Mouse (Mus musculus) E14TG2a.4 (cell line): ENCODE measurements around the gene Grik3.

Experiments used
- CTCF ChIP-seq: conservative IDR thresholded peaks from 2 replicates; pipeline ENCODE4 v1.5.1; 2014; ENCODE audit warnings: low read length
- POU5F1 ChIP-seq: IDR thresholded peaks from 2 replicates; pipeline ENCODE4 v1.6.1; 2014; ENCODE audit warnings: low read length, borderline replicate concordance

GRCm38 (mm10) chr4:125665955-125666354, 175.5 kb downstream of the Grik3 start:
- TF ChIP-seq CTCF = no peak
- TF ChIP-seq POU5F1 = no peak
